Mouse (Mus musculus): ENCODE measurements around the gene Sgsm1. TPM values are rescaled to one million over a fixed set of nuclear protein-coding genes. Genes with fewer than 3 reads are reported as not detected.
"Not testable (repeated sequence)": the region's sequence is repeated elsewhere in the genome, so short reads cannot be mapped to it uniquely, and the experiment has no call there.

Gene Sgsm1
- 1 to 10 TPM in 1 of 2 experiments, under 1 TPM in 1; 0.74 to 1.1 TPM for total RNA-seq (2021)

GRCm38 (mm10) chr5:113310377-113311003 is at the start of gene Sgsm1:
Sgsm1 (minus strand) TSS chr5:113310786.
- intact Hi-C loops (cut with DNase I), result loop anchor here (5.0 kb wide), 1 partner anchor 133 kb away; no protein-coding TSS in a partner anchor
- DNase-seq, result peak; percentile 69 to 78

DNA sequence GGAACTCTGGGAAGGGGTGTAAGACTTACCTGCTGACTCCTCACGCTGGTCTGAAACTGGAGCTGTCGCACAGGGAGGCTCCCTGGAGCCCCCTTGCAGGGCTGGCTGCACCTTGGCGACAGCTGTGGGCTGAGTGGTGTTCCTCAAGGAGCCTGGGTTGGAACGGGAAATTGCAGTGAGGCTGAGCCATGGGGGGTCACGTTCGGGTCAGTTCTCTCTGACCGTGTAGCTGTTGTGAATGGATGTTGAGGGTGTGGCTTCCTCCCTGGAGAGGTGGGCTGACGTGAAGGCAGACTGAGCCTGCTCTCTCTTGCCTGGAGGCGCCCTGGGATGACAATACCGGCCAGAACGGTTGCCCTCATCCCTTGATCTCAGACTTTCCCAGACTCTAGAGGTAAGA is 48.2 kb upstream of the Sgsm1 start:
- intact Hi-C loops (cut with DNase I), result no loop called here
- peak; percentile 15 to 34 for DNase-seq

- DNase-seq, result no peak
- intact Hi-C loops (cut with DNase I), result no loop called here
These were observed 47.1 kb upstream of the Sgsm1 start for GRCm38 (mm10) chr5:113357656-113358055.

DNA sequence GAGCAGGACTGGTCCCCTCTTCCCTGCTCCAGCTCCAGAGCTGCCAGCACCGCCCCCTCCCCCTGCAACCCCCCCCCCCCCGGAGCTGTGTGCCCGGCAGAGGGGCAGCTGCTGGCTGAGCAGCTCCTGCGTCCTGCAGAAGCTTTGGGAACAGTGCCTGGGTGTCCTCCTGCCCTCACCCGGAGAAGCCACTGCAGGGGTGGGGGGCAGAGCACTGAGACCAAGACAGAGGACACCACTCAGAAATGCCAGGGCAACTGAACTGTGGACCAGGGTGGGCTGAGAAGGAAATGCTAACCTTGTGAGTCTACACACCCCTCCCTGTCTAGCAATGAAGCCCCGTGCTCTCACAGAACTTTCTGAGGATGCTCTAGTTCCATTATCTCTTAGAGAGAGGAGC is 46.6 kb upstream of the Sgsm1 start, which contains the start of gene Aym1:
Gene Aym1, plus strand, starts transcription at position 109 of the 400 bp plus-strand sequence.
- DNase-seq, result no peak
- intact Hi-C loops (cut with DNase I), result no loop called here

DNA sequence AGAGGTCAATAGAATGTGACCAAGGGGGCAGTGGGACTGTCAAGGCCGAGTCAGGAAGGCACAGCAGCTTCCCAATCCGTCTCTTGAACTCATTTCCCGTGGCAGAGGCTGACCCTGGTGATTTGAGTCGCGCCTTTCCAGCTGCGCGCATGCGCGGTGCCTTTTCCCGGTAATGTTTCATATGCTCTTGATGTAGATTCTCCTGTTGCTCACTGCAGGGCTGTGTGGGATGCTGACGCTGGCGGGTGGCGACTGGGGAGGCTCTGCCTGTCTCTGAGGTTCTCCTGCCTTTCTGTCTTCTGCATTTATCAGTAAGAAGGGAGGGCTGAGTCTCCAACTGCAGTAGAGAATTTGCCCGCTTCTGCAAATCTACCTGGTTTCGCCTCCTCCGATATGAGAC is 43.7 kb upstream of the Sgsm1 start:
- no peak for DNase-seq
- intact Hi-C loops (cut with DNase I), result no loop called here

DNA sequence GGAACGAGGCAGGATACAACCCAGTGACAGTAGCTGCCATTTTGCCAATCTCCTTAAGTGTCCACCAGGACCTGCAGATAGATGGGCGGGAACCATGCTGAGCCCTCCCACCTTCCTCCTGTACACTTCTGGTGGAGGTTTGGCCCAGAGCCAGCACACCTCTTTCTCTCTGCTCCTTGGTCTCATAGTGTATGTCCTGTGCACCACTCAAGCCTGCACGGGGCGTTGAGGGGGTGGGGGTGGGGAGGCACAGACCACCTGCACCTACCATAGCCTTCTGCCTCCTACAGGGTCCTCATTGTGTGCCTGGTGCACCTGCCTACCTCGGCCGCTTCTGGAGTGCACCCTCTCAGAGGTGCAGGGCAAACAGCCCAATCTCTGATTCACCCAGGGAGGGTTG is 42.0 kb upstream of the Sgsm1 start:
- no peak for DNase-seq
- intact Hi-C loops (cut with DNase I), result no loop called here

DNA sequence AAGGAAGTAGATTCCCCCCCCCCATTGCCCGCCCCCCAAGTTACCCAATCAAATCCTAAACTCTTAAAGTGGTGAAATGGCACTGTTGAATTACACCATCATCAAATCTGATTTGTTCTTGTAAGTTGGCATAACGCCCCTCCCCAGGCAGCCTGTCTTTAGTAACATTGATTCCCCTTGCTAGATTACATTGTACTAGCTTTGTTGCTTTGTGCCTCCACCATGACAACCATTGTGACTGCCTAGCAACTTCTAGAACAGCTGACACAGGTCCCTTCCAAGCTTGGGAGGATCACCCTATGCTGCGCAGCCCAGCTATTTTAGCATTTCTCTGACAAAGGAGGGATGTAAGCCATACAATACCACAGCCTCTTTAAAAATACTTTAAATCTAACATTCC is 41.2 kb upstream of the Sgsm1 start:
- DNase-seq, result no peak
- intact Hi-C loops (cut with DNase I), result no loop called here

GRCm38 (mm10) chr5:113349810-113350209 is 39.2 kb upstream of the Sgsm1 start:
- no peak for DNase-seq
- intact Hi-C loops (cut with DNase I), result no loop called here

DNA sequence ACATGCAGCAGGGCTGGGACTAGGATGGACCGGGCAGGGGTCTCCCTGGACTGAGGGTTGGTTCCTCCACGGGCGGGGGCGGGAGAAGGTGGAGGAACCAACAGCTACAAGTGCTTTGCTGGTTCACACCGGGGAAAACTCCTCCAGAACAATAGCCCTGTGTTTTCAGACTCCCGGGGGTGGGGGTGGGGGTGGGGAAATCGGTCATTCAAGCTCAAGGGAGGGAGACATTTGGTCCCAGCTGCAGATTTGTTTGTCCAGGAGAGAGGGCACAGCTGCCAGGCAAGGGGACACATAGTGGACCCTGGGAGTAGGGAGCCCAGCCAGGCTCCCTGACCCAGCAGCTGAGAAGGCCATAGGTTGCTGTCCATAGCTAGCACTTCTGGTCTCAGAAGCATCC is 38.6 kb upstream of the Sgsm1 start:
- intact Hi-C loops (cut with DNase I), result no loop called here
- no peak for DNase-seq

- intact Hi-C loops (cut with DNase I), result no loop called here
These were observed 38.0 kb upstream of the Sgsm1 start for GRCm38 (mm10) chr5:113348597-113348996.

GRCm38 (mm10) chr5:113347593-113347992 is 37.0 kb upstream of the Sgsm1 start:
- no peak for DNase-seq
- intact Hi-C loops (cut with DNase I), result no loop called here

More at GRCm38 (mm10) chr5:113348597-113348996, 38.0 kb upstream of the Sgsm1 start:
- no peak for DNase-seq

DNA sequence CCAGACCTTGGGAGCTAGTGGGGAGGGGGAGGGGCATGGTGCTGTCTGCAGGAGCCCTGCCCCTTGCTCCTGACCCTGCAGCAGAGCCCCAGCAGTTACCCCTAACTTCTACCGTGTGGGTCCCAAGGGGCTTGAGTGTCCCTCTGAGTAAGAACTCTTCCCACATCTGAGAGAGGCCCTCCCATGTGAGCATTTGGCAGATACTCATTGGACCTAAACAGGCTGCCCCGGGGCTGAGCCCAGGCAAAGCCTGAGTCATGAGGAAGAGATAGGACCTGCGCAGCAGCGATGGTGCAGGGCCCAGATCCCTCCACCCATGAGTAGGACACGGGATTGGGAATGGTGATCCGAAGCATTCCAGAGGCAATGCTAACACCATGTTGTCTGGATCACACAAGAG is 36.1 kb upstream of the Sgsm1 start:
- intact Hi-C loops (cut with DNase I); DNase-seq: not testable (repeated sequence)

DNA sequence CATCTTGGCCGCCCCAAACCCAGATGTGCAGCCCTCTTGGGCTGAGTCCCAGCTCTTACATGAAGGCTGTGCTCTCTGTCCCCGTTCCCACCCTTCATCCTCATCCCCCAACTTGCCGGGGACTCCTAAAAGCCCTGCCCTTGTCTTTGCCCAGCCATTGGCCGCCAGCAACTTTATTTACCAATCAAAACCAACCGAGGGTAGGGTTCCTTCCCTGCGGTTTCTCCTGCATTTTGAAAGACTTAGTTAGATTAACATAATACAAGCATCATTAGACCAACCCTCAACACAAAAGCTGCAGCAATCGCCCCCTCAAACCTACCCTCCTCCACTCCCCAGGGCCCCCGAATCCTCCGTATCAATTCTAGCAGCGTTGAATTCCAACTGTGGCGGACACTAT is 35.2 kb upstream of the Sgsm1 start:
- intact Hi-C loops (cut with DNase I), result no loop called here
- DNase-seq, result no peak

- DNase-seq, result no peak
- intact Hi-C loops (cut with DNase I), result no loop called here
These were observed 34.2 kb upstream of the Sgsm1 start for GRCm38 (mm10) chr5:113344635-113345386.

DNA sequence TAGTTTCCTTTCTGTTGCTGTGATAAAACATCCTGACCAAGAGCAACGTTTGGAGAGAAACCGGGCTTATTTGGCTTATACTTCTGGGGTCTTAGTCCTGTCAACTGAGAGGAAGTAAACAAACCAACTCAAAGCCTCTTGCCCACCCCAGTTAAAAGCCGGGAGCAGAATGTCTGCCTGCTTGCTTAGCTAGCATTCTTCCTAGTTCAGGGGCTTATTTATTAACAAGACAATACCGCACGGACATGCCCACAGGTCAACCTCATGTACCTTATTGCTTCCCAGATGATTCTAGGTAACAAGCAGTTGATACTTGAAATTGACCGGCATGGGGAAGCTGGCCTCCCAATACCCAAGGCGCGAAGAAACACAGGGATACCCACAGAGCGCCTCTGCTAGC is 25.7 kb upstream of the Sgsm1 start:
- no peak for DNase-seq
- intact Hi-C loops (cut with DNase I), result no loop called here

DNA sequence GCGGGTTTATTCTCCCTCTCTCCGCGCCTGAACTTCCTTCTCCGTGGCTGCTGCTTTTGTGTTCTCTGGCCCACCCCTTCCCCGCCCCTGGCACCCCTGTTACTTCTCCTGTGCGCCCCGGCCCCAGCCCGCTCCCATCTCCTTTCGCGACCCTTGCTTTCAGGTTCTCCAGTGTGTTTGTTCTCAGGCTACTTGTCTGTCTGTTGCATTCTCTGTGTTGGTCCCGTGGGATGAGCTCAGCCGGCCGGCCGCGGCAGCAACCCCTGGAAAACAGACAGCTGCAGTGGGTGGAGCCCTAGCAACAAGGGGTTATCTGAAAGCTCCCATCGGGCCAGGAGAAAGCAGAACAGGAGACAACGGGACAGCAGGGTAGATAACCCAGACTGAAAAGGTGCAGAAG is 25.1 kb upstream of the Sgsm1 start:
- DNase-seq, result peak; percentile 17 to 23
- intact Hi-C loops (cut with DNase I), result no loop called here

GRCm38 (mm10) chr5:113334621-113335530 is 24.3 kb upstream of the Sgsm1 start:
- intact Hi-C loops (cut with DNase I), result no loop called here
- no peak for DNase-seq

DNA sequence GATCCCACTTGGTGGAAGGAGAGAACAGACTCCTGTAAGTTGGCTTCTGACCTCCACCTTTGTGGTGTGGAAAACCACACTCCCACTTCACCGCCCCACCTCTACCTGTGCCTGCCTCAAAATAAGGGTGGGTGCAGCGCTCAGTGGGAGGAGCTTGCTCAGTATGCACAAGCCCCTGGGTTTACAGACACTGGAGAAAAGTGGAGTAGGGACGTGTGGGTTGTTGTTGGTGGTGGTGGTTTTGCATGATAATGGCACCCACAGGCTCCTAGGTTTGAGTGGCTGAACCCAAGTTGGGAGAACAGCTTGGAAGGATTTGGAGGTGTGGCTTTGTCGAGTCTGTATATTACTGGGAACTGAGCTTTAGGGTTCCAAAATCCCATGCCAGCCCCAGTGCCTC is 22.3 kb upstream of the Sgsm1 start:
- intact Hi-C loops (cut with DNase I), result no loop called here
- no peak for DNase-seq

- DNase-seq, result peak in 1 of 2 experiments; percentile 30
- intact Hi-C loops (cut with DNase I), result no loop called here
These were observed 21.7 kb upstream of the Sgsm1 start for GRCm38 (mm10) chr5:113332239-113332638.

DNA sequence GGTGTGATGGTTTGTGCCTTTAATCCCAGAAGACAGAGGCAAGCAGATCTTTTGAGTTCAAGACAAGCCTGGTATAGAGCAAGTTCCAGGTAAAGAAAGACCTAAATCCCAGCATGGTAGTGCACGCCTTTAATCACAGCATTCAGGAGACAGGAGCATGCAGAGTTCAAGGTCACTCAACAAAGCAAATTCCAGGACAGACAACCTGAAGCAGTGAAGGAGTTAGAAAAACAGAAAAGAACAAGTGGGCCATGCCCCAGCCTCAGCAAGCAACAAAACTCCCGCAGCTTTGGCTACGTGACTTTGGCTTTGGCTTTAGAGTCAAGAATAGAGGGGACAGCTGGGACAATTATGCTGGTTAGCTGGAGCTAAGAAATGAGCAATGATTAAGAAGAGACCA is 19.6 kb upstream of the Sgsm1 start:
- intact Hi-C loops (cut with DNase I), result no loop called here
- DNase-seq, result no peak

- intact Hi-C loops (cut with DNase I), result no loop called here
- DNase-seq, result no peak
These were observed 18.9 kb upstream of the Sgsm1 start for GRCm38 (mm10) chr5:113329463-113329862.
